8 mouse cellular contexts compared by ENCODE assay signal in genomic region chr1:134097080-134097855, GRCm38 (mm10). TPM values are rescaled to one million over a fixed set of nuclear protein-coding genes. Genes with fewer than 3 reads are reported as not detected.
DNase-seq lines count a peak whose midpoint lies in the region; ATAC-seq lines count a peak whose summit lies in the region.

No protein-coding gene starts in this region.

- no peaks in the 10 kb centered on the region for H3K36me3 ChIP-seq in kidney, embryonic 14.5 days (ENCODE audit: control insufficient read depth, insufficient read depth, low read length)
- no peaks in the 10 kb centered on the region for H3K36me3 ChIP-seq in forebrain, embryonic 10.5 days (replicated peaks)
- H3K36me3 ChIP-seq in hindbrain, embryonic 16.5 days (ENCODE audit: control insufficient read depth, insufficient read depth, low read length): no peaks in the 10 kb centered on the region
- H3K36me3 ChIP-seq in midbrain, embryonic 15.5 days (replicated peaks): no peaks in the 10 kb centered on the region

- peaks cover 35% of the 10 kb centered on the region for H3K4me1 ChIP-seq in kidney, embryonic 14.5 days (ENCODE audit: control insufficient read depth, insufficient read depth, low read length)
- H3K4me1 ChIP-seq in forebrain, embryonic 10.5 days: peaks cover 83% of the 10 kb centered on the region
- H3K4me1 ChIP-seq in hindbrain, embryonic 16.5 days (ENCODE audit: control insufficient read depth, insufficient read depth, low read depth, low read length): peaks cover 41% of the 10 kb centered on the region
- H3K4me1 ChIP-seq in midbrain, embryonic 15.5 days: peaks cover 40% of the 10 kb centered on the region

- H3K27me3 ChIP-seq in kidney, embryonic 14.5 days (ENCODE audit: control insufficient read depth, insufficient read depth, low read length): no peaks in the 10 kb centered on the region
- H3K27me3 ChIP-seq in forebrain, embryonic 10.5 days (ENCODE audit: poor library complexity, severe bottlenecking): peaks cover 14% of the 10 kb centered on the region
- no peaks in the 10 kb centered on the region for H3K27me3 ChIP-seq in hindbrain, embryonic 16.5 days (replicated peaks; ENCODE audit: control insufficient read depth, insufficient read depth, low read length)
- no peaks in the 10 kb centered on the region for H3K27me3 ChIP-seq in midbrain, embryonic 15.5 days (replicated peaks)

- no peak overlapping the region for H3K4me3 ChIP-seq in kidney, embryonic 14.5 days (ENCODE audit: low read length)
- no peak overlapping the region for H3K4me3 ChIP-seq in forebrain, embryonic 10.5 days
- no peak overlapping the region for H3K4me3 ChIP-seq in hindbrain, embryonic 16.5 days (ENCODE audit: low read length)
- H3K4me3 ChIP-seq in midbrain, embryonic 15.5 days: no peak overlapping the region

- peak overlapping the region; percentile 93; the same call in 1 of the 2 replicates for H3K27ac ChIP-seq in kidney, embryonic 14.5 days (ENCODE audit: low read depth, low read length)
- peak overlapping the region; percentile 87; the same call in 1 of the 2 replicates for H3K27ac ChIP-seq in forebrain, embryonic 10.5 days
- peak overlapping the region; percentile 70 for H3K27ac ChIP-seq in hindbrain, embryonic 16.5 days (ENCODE audit: low read depth, low read length)
- H3K27ac ChIP-seq in midbrain, embryonic 15.5 days: peak overlapping the region; percentile 72

- 89% methylated on average over 7 of the region's 7 CpGs for WGBS in kidney, embryonic 14.5 days
- 90% methylated on average over 7 of the region's 7 CpGs for WGBS in forebrain, embryonic 10.5 days
- WGBS in hindbrain, embryonic 16.5 days: 79% methylated on average over 7 of the region's 7 CpGs
- 81% methylated on average over 7 of the region's 7 CpGs for WGBS in midbrain, embryonic 15.5 days

- H3K9ac ChIP-seq in kidney, embryonic 14.5 days (ENCODE audit: low read depth, low read length): no peak overlapping the region
- no peak overlapping the region for H3K9ac ChIP-seq in hindbrain, embryonic 16.5 days (ENCODE audit: low read depth, low read length)
- no peak overlapping the region for H3K9ac ChIP-seq in midbrain, embryonic 15.5 days

- no peak for DNase-seq in kidney, postnatal 10 days
- no peak for DNase-seq in forebrain, embryonic 10.5 days (ENCODE audit: extremely low spot score, low spot score)
- DNase-seq in left cerebral cortex, adult 18-20 months (ENCODE audit: low spot score in 2 of 2): no peak
- no peak for DNase-seq in embryo, embryonic 11 days
- DNase-seq in right cerebral cortex, postnatal 25 days: no peak

- ATAC-seq in kidney, embryonic 14.5 days (ENCODE audit: low FRiP score, low TSS enrichment): no peak
- ATAC-seq in hindbrain, embryonic 16.5 days: no peak
- no peak for ATAC-seq in midbrain, embryonic 15.5 days (replicated peaks)

- H3K4me2 ChIP-seq in kidney, embryonic 14.5 days (replicated peaks; ENCODE audit: low read depth, low read length): no peak overlapping the region
- H3K4me2 ChIP-seq in hindbrain, embryonic 16.5 days (ENCODE audit: low read length): no peak overlapping the region
- no peak overlapping the region for H3K4me2 ChIP-seq in midbrain, embryonic 15.5 days

- H3K9me3 ChIP-seq in kidney, embryonic 14.5 days (ENCODE audit: control insufficient read depth, low read length): no peaks in the 10 kb centered on the region
- no peaks in the 10 kb centered on the region for H3K9me3 ChIP-seq in forebrain, embryonic 10.5 days
- H3K9me3 ChIP-seq in hindbrain, embryonic 16.5 days (ENCODE audit: control insufficient read depth, low read length): no peaks in the 10 kb centered on the region
- H3K9me3 ChIP-seq in midbrain, embryonic 15.5 days: no peaks in the 10 kb centered on the region

RNA-seq across cellular contexts. Expression of gene Chit1, which starts 13.8 kb away (rescaled TPM):
- polyA plus RNA-seq in kidney, embryonic 14.5 days (2014; fragmentation: Nextera tagmentation; extraction: Ambion mirVana): 0.14 and 0.28 TPM in 2 replicates
- not detected in 2 replicates for polyA plus RNA-seq in forebrain, embryonic 10.5 days (2016; fragmentation: Nextera tagmentation; extraction: Ambion mirVana)
- 0.15 and 0.73 TPM in 2 replicates for polyA plus RNA-seq in hindbrain, embryonic 16.5 days (2015; fragmentation: Nextera tagmentation; extraction: Ambion mirVana)
- polyA plus RNA-seq in midbrain, embryonic 15.5 days (2015; fragmentation: Nextera tagmentation; extraction: Ambion mirVana): 0.09 and 0.10 TPM in 2 replicates
- total RNA-seq in left cerebral cortex, adult 18-20 months (2021): not detected

RNA-seq across cellular contexts. Expression of gene Btg2, which starts 18.3 kb away (rescaled TPM):
- 20.8 and 28.6 TPM in 2 replicates for polyA plus RNA-seq in kidney, embryonic 14.5 days (2014; fragmentation: Nextera tagmentation; extraction: Ambion mirVana)
- polyA plus RNA-seq in forebrain, embryonic 10.5 days (2016; fragmentation: Nextera tagmentation; extraction: Ambion mirVana): 64.6 and 68.6 TPM in 2 replicates
- polyA plus RNA-seq in hindbrain, embryonic 16.5 days (2015; fragmentation: Nextera tagmentation; extraction: Ambion mirVana): 28.0 and 28.5 TPM in 2 replicates
- polyA plus RNA-seq in midbrain, embryonic 15.5 days (2015; fragmentation: Nextera tagmentation; extraction: Ambion mirVana): 37.2 and 42.2 TPM in 2 replicates
- total RNA-seq in left cerebral cortex, adult 18-20 months (2021): 10 to 100 TPM; 18.7 to 22.2 TPM
